Mouse (Mus musculus): ENCODE results near the gene Cfd.

DNA sequence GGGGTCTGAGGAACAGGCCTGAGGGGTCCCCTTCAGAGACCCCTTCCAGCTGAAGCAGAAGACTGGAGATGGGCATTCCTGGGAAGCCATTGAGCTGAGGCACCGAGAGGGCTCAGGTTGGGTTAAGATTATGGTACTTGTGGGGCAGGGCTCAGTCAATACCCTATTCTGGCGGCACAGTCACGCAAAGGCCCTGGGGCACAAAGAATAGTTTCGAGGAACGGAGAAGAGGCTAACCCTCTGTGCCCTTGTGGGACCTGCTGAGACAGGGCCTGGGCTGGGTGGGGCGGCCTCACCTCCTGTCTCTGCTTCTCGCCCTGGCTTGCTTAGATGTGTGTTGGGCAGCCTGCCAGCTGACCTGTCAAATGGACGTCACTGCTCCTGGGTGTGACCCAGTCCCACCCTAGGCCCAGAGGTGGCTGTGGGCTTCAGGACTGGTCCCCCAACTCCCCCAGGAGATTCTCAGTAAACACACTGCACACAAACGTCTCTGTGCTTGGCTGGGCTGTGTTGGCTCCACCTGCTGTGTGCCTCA lies 42.6 kb downstream of the Cfd start:
- TF ChIP-seq MYC (IDR thresholded peaks at IDR 0.05; ENCODE audit: low read depth, low read length) (no peak), MAFK (IDR thresholded peaks at IDR 0.05; ENCODE audit: insufficient replicate concordance, low read length) (no peak), EP300 (IDR thresholded peaks at IDR 0.05; ENCODE audit: low read length) (no peak), MAZ (IDR thresholded peaks at IDR 0.05; ENCODE audit: low read depth, low read length) (no peak), CTCF (conservative IDR thresholded peaks at IDR 0.05 in 1 of 2, IDR thresholded peaks at IDR 0.05 in 1 of 2; ENCODE audit: low read depth in 2 of 2, low read length in 2 of 2) (no peak), USF1 (IDR thresholded peaks at IDR 0.05; ENCODE audit: low read depth, low read length) (no peak), MEF2A (IDR thresholded peaks at IDR 0.05; ENCODE audit: borderline replicate concordance, low read depth, low read length) (no peak), RAD21 (IDR thresholded peaks at IDR 0.05; ENCODE audit: low read depth, low read length) (no peak), KAT2A (IDR thresholded peaks at IDR 0.05; ENCODE audit: insufficient replicate concordance, low read length) (no peak), USF2 (conservative IDR thresholded peaks at IDR 0.05; ENCODE audit: low read depth, low read length) (no peak), JUND (conservative IDR thresholded peaks at IDR 0.05; ENCODE audit: low read depth, low read length) (no peak), SMC3 (IDR thresholded peaks at IDR 0.05; ENCODE audit: low read depth, low read length) (no peak), ELF1 (IDR thresholded peaks at IDR 0.05; ENCODE audit: low read depth, low read length) (no peak)
